Mouse (Mus musculus): Measurements from ENCODE around the gene Col27a1. TPM values are rescaled to one million over a fixed set of nuclear protein-coding genes. Genes with fewer than 3 reads are reported as not detected.

Col27a1 gene
- total RNA-seq, 1 experiment from 2014 or later: 0.48 TPM

Other genes with a start within 250 kb of the Col27a1 start
- 0.10 to 0.57 TPM in 2 of 3 replicates, not detected in the other for gene Zfp618, start 248.4 kb upstream of the Col27a1 start, total RNA-seq (2017)
- not detected in 3 replicates for gene Ambp, start 59.2 kb upstream of the Col27a1 start, total RNA-seq (2017)
- not detected in 3 replicates for gene Kif12, start 41.9 kb upstream of the Col27a1 start, total RNA-seq (2017)
- 1.7 TPM in 1 of 3 replicates, not detected in the others for gene Orm1, start 130.6 kb downstream of the Col27a1 start, total RNA-seq (2017)
- gene Orm3, start 142.2 kb downstream of the Col27a1 start, total RNA-seq (2017): not detected in 3 replicates
- not detected in 3 replicates for gene Orm2, start 148.4 kb downstream of the Col27a1 start, total RNA-seq (2017)
- gene Akna, start 189.3 kb downstream of the Col27a1 start, total RNA-seq (2017): 70.1 to 153 TPM (median 72.2 TPM) in 3 replicates

All from monocyte, adult 5-6 weeks (primary cell).